Mouse (Mus musculus): Measurements from ENCODE around the gene Ceacam3. TPM values are rescaled to one million over a fixed set of nuclear protein-coding genes. Genes with fewer than 3 reads are reported as not detected.

The Ceacam3 gene
- polyA plus RNA-seq (2015; fragmentation: Illumina TruSeq; extraction: RNeasy Lipid Tissue Mini Kit (QIAGEN cat#74804); ENCODE audit: insufficient read depth, low read depth, low replicate concordance), result not detected

GRCm38 (mm10) chr7:17149931-17150330, at the start of gene Ceacam3:
Gene Ceacam3, plus strand, starts transcription at chr7:17150282.

GRCm38 (mm10) chr7:17203177-17203576, 53.1 kb downstream of the Ceacam3 start, which contains the start of gene Psg29:
Gene Psg29, plus strand, starts transcription at chr7:17203477.

Other genes starting within 250 kb of the Ceacam3 start
- gene Ptgir, start 243.8 kb upstream of the Ceacam3 start, polyA plus RNA-seq (2015; fragmentation: Illumina TruSeq; extraction: RNeasy Lipid Tissue Mini Kit (QIAGEN cat#74804); ENCODE audit: insufficient read depth, low read depth, low replicate concordance), result 1.8 TPM
- gene Calm3, start 226.2 kb upstream of the Ceacam3 start, polyA plus RNA-seq (2015; fragmentation: Illumina TruSeq; extraction: RNeasy Lipid Tissue Mini Kit (QIAGEN cat#74804); ENCODE audit: insufficient read depth, low read depth, low replicate concordance), result 43.4 TPM
- gene Pnmal2, start 205.6 kb upstream of the Ceacam3 start, polyA plus RNA-seq (2015; fragmentation: Illumina TruSeq; extraction: RNeasy Lipid Tissue Mini Kit (QIAGEN cat#74804); ENCODE audit: insufficient read depth, low read depth, low replicate concordance), result 11.8 TPM
- gene Pnmal1, start 190.6 kb upstream of the Ceacam3 start, polyA plus RNA-seq (2015; fragmentation: Illumina TruSeq; extraction: RNeasy Lipid Tissue Mini Kit (QIAGEN cat#74804); ENCODE audit: insufficient read depth, low read depth, low replicate concordance), result 1.4 TPM
- gene Gm42372, start 167.2 kb upstream of the Ceacam3 start, polyA plus RNA-seq (2015; fragmentation: Illumina TruSeq; extraction: RNeasy Lipid Tissue Mini Kit (QIAGEN cat#74804); ENCODE audit: insufficient read depth, low read depth, low replicate concordance), result 0.20 TPM
- 0.76 TPM for gene Ccdc8, start 157.6 kb upstream of the Ceacam3 start, polyA plus RNA-seq (2015; fragmentation: Illumina TruSeq; extraction: RNeasy Lipid Tissue Mini Kit (QIAGEN cat#74804); ENCODE audit: insufficient read depth, low read depth, low replicate concordance)
- gene Ppp5c, start 122.4 kb upstream of the Ceacam3 start, polyA plus RNA-seq (2015; fragmentation: Illumina TruSeq; extraction: RNeasy Lipid Tissue Mini Kit (QIAGEN cat#74804); ENCODE audit: insufficient read depth, low read depth, low replicate concordance), result 44.1 TPM
- 0.17 TPM for gene Hif3a, start 87.9 kb upstream of the Ceacam3 start, polyA plus RNA-seq (2015; fragmentation: Illumina TruSeq; extraction: RNeasy Lipid Tissue Mini Kit (QIAGEN cat#74804); ENCODE audit: insufficient read depth, low read depth, low replicate concordance)
- 0.92 TPM for gene Psg16, start 76.2 kb upstream of the Ceacam3 start, polyA plus RNA-seq (2015; fragmentation: Illumina TruSeq; extraction: RNeasy Lipid Tissue Mini Kit (QIAGEN cat#74804); ENCODE audit: insufficient read depth, low read depth, low replicate concordance)
- not detected for gene Psg29, start 53.2 kb downstream of the Ceacam3 start, polyA plus RNA-seq (2015; fragmentation: Illumina TruSeq; extraction: RNeasy Lipid Tissue Mini Kit (QIAGEN cat#74804); ENCODE audit: insufficient read depth, low read depth, low replicate concordance)

All from pancreas, adult 10 weeks (tissue).